Comparison of ENCODE assay signal across 9 mouse cellular contexts in genomic region chr4:46342711-46343286, GRCm38 (mm10). TPM values are rescaled to one million over a fixed set of nuclear protein-coding genes. Genes with fewer than 3 reads are reported as not detected.
A peak's percentile ranks its signal among the peaks of the same experiment; 100 is the strongest.
DNase-seq lines count a peak whose midpoint lies in the region; ATAC-seq lines count a peak whose summit lies in the region.
"Had no signal": no experiment of that assay in that cellular context is flagged by ENCODE, and none has a peak within 500 bp of the region (broad histone marks: within the 10 kb centered on the region; RNA-seq: fewer than 3 reads in every experiment).

No protein-coding gene starts in this region.

- peak overlapping the region; percentile 26; the same call in 1 of the 2 replicates for H3K4me2 ChIP-seq in kidney, embryonic 16.5 days (replicated peaks; ENCODE audit: low read depth, low read length)
- H3K4me2 ChIP-seq in embryonic facial prominence, embryonic 15.5 days (replicated peaks): peak overlapping the region; percentile 52
- H3K4me2 ChIP-seq in midbrain, embryonic 16.5 days (ENCODE audit: low read length): peak overlapping the region; percentile 4; the same call in 1 of the 2 replicates

- H3K27ac ChIP-seq in kidney, embryonic 16.5 days (ENCODE audit: low read length): no peak overlapping the region
- H3K27ac ChIP-seq in embryonic facial prominence, embryonic 15.5 days (replicated peaks): no peak overlapping the region
- no peak overlapping the region for H3K27ac ChIP-seq in midbrain, embryonic 16.5 days (ENCODE audit: low read length)

- ATAC-seq in kidney, embryonic 16.5 days (ENCODE audit: low FRiP score, low TSS enrichment): peak; percentile 33; the same call in 1 of the 2 replicates
- no peak for ATAC-seq in embryonic facial prominence, embryonic 15.5 days (ENCODE audit: insufficient number of reproducible peaks, low FRiP score, low TSS enrichment, low read depth)
- no peak for ATAC-seq in midbrain, embryonic 16.5 days

- under 1% methylated on average over 28 of the region's 28 CpGs for WGBS in kidney, embryonic 16.5 days
- WGBS in embryonic facial prominence, embryonic 15.5 days: 0% methylated on average over 28 of the region's 28 CpGs
- under 1% methylated on average over 28 of the region's 28 CpGs for WGBS in midbrain, embryonic 16.5 days

- peaks cover 94% of the 10 kb centered on the region for H3K27me3 ChIP-seq in kidney, embryonic 16.5 days (ENCODE audit: insufficient read depth, low read length)
- H3K27me3 ChIP-seq in embryonic facial prominence, embryonic 15.5 days: peaks cover 97% of the 10 kb centered on the region
- peaks cover 64% of the 10 kb centered on the region for H3K27me3 ChIP-seq in midbrain, embryonic 16.5 days (ENCODE audit: control insufficient read depth, insufficient read depth, low read depth, low read length)

- H3K36me3 ChIP-seq in kidney, embryonic 16.5 days (ENCODE audit: insufficient read depth, low read length): no peaks in the 10 kb centered on the region
- H3K36me3 ChIP-seq in embryonic facial prominence, embryonic 15.5 days: no peaks in the 10 kb centered on the region
- H3K36me3 ChIP-seq in midbrain, embryonic 16.5 days (ENCODE audit: control insufficient read depth, insufficient read depth, low read length): no peaks in the 10 kb centered on the region

- peak overlapping the region; percentile 24 for H3K4me3 ChIP-seq in kidney, embryonic 16.5 days (ENCODE audit: low read length)
- peak overlapping the region; percentile 43 for H3K4me3 ChIP-seq in embryonic facial prominence, embryonic 15.5 days (replicated peaks)
- H3K4me3 ChIP-seq in midbrain, embryonic 16.5 days (ENCODE audit: low read depth, low read length): no peak overlapping the region; the same call in 1 of the 2 replicates

- peaks cover 21% of the 10 kb centered on the region for H3K4me1 ChIP-seq in kidney, embryonic 16.5 days (ENCODE audit: insufficient read depth, low read length)
- peaks cover 35% of the 10 kb centered on the region for H3K4me1 ChIP-seq in embryonic facial prominence, embryonic 15.5 days
- peaks cover 5% of the 10 kb centered on the region for H3K4me1 ChIP-seq in midbrain, embryonic 16.5 days (ENCODE audit: control insufficient read depth, insufficient read depth, low read length)

- H3K9ac ChIP-seq in kidney, embryonic 16.5 days (replicated peaks; ENCODE audit: low read length): no peak overlapping the region
- no peak overlapping the region for H3K9ac ChIP-seq in embryonic facial prominence, embryonic 15.5 days
- H3K9ac ChIP-seq in midbrain, embryonic 16.5 days (ENCODE audit: low read depth, low read length): no peak overlapping the region

- no peaks in the 10 kb centered on the region for H3K9me3 ChIP-seq in kidney, embryonic 16.5 days (ENCODE audit: low read length)
- no peaks in the 10 kb centered on the region for H3K9me3 ChIP-seq in embryonic facial prominence, embryonic 15.5 days (replicated peaks)
- H3K9me3 ChIP-seq in midbrain, embryonic 16.5 days (replicated peaks; ENCODE audit: control insufficient read depth, low read length, poor library complexity, severe bottlenecking): no peaks in the 10 kb centered on the region

- DNase-seq in kidney, adult 9 months: no peak
- peak; percentile 42 for DNase-seq in embryo, embryonic 10 days (ENCODE audit: low spot score)
- DNase-seq in urinary bladder, postnatal 10 days (ENCODE audit: low spot score): no peak
- no peak for DNase-seq in layer of hippocampus, adult 9-11 months
- DNase-seq: lung, postnatal 4 days had no signal

RNA-seq across cellular contexts. Expression of gene Foxe1, which starts 0.6 kb away (rescaled TPM):
- not detected in 2 replicates for polyA plus RNA-seq in kidney, embryonic 16.5 days (2015; fragmentation: Nextera tagmentation; extraction: Ambion mirVana)
- 1.9 and 2.1 TPM in 2 replicates for polyA plus RNA-seq in embryonic facial prominence, embryonic 15.5 days (2015; fragmentation: Nextera tagmentation; extraction: Ambion mirVana)
- polyA plus RNA-seq in midbrain, embryonic 16.5 days (2015; fragmentation: Nextera tagmentation; extraction: Ambion mirVana): not detected in 2 replicates
- polyA plus RNA-seq: large intestine, adult 2 months had no signal

RNA-seq across cellular contexts. Expression of gene Trmo, which starts 46.4 kb away (rescaled TPM):
- 11.8 and 12.3 TPM in 2 replicates for polyA plus RNA-seq in kidney, embryonic 16.5 days (2015; fragmentation: Nextera tagmentation; extraction: Ambion mirVana)
- polyA plus RNA-seq in embryonic facial prominence, embryonic 15.5 days (2015; fragmentation: Nextera tagmentation; extraction: Ambion mirVana): 9.2 and 10.8 TPM in 2 replicates
- 8.6 and 9.0 TPM in 2 replicates for polyA plus RNA-seq in midbrain, embryonic 16.5 days (2015; fragmentation: Nextera tagmentation; extraction: Ambion mirVana)
